Mouse (Mus musculus) cerebellum, postnatal 36 days (tissue): ENCODE measurements at regions not wholly inside any gene's neighbourhood (a gene's known extent, or its start where the extent isn't known, plus 50 kb on each side); places are given as distances from the start of the nearest gene placed in this dataset.
A peak's percentile ranks its signal among the peaks of the same experiment; 100 is the strongest.

Source experiments
- DNase-seq, 2 experiments: peaks; one replicate each; pipeline ENCODE4 v3.0.0; 2021 to 2022; ENCODE audit warnings: mixed read lengths in 2 of 2

DNA sequence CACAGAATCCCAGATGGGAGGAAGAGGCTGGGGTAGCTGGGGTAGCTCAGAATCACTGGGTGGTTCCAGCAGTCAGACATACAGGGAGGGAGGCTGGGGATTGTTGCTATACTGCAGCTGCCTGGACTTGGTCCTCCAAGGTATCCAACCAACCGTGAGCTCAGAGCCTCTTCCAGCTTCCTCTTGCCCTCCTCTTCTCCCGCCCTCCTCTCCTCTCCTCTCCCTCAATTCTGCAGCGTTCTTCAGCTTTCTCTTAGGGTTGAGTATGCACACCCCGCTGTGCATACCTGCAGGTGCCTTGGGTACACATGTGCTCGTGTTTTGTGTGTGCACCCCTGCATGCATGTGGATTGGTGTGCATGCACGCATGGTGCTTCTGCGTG is 81.6 kb downstream of the Cstad start:
- DNase-seq: no peak

GRCm38 (mm10) chr2:30675839-30676238 is 81.0 kb downstream of the Cstad start:
- no peak for DNase-seq

DNA sequence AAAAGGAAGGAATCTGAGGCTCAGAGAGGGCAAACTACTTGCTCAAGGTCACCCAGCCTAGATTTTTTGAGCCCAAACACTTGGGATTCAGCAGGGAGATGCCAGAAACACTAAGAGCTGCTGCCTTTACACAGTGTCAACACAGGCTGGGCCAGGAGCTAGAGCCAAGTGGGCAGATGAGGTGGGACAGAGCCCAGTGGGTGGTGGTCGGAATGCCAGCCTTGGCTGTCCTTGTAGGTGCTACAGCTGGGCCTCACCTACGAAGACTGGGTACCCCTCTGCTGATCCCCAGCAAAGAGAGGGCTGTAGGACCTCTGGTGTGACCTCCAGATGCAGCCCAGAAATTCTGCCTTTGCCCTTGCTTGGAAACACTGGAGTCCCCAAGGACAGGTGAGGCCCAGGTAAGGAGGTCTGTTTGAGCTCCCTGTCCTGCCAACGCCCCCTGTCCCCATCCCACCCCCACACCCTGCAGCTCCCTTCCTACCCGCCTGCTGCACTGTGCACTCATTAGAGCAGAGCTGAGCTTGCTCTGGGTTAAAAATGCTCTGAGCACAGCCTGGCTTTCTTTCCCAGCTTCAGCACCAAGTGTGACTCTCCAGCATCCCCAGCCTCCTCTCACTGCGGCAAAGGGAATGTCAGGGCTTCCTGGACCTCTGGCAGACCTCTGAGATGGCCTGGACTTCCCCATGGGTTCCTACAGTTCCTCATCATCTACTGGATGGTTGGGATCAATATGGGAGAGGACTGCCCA is 76.2 kb downstream of the Cstad start:
- DNase-seq: no peak

- DNase-seq: no peak
These were observed 72.6 kb downstream of the Cstad start for GRCm38 (mm10) chr2:30667468-30667867.

- no peak for DNase-seq
These were observed 66.3 kb downstream of the Cstad start for GRCm38 (mm10) chr2:30661147-30661546.

GRCm38 (mm10) chr2:30660613-30660991 is 65.8 kb downstream of the Cstad start:
- DNase-seq: peak in 1 of 2 experiments; percentile 34

DNA sequence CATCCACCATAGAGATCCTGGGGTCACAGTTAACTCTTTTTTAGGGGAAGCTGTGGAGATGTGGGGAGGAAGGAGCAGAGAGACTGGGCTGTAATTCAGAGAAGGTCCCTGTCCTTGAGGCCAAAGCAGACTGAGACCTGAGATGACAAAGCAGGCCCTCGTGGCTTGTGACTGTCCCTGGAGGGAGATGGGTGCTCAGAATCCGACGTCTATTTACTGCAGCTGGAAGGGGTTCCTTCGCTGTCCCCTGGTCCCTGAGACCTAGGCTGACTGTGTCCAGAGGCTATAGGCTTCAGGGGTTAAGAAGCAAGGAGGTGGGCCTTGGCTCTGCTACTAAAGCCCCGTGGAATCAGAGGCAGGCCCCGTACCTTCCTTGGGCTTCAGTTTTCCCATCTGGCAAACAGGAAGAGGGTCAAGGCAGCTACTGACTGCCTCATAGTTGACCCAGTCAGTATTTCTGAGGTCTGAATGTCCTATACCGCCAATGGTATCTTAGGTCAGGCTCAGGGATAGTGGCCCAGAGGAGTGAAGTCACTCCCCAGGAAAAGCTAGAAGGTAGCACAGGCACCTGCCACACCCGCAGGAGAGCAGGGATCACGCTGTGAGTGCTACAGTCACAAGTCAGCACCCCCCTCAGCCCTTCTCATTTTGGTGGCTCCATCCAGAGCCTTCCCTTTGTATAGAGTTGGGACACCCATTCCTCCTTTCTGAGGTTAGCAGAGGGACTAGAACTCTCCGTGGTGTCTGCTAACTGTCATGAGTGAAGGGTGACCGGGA is 65.2 kb downstream of the Cstad start:
- peak in 1 of 2 experiments; percentile 29 for DNase-seq

DNA sequence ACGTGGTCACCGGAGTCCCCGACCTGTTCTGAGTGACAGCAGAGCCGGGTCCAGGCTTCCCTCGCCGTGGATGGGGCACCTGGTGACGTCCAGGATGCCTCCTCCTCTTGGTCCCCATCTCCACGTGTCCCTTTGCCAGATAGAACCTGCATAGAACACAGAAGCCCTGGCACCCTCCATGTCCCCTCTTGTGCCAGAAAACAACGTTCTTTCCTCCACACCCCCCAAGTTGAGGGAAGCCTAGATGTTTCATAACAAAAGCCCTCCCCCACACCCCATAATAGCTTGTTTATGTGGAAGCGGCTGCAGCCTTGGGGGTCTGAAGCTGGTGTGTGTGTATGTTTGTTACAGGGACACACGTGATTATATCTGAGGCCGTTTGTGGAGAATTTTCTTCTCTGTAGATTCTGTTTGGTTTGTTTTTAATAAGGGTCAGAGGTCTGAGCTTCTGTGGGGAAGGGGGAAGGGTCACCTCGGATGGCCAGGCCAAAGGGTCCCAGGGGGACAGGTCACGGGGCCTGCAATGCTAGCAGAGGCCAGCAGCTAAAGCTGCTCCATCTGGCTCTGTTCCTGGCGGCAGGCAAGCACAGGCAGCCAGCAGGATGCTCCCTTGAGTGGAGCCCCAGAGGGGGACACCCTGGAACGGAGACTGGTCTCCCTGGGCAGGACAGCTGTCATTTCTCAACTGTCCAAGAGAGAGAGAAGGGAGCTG is 64.2 kb downstream of the Cstad start:
- DNase-seq: peak; percentile 62 to 69
